Comparison of ENCODE assay signal across 20 mouse cellular contexts in genomic region chr15:83093687-83094086, GRCm38 (mm10). TPM values are rescaled to one million over a fixed set of nuclear protein-coding genes. Genes with fewer than 3 reads are reported as not detected.
DNase-seq lines count a peak whose midpoint lies in the region; ATAC-seq lines count a peak whose summit lies in the region.
"Had no signal": no experiment of that assay in that cellular context is flagged by ENCODE, and none has a peak within 500 bp of the region (broad histone marks: within the 10 kb centered on the region; RNA-seq: fewer than 3 reads in every experiment).

No protein-coding gene starts in this region.

- 77% methylated on average over 2 of the region's 2 CpGs for WGBS in heart, embryonic 12.5 days
- 75% methylated on average over 2 of the region's 2 CpGs for whole genome bisulfite sequencing in intestine, embryonic 15.5 days

- ATAC-seq in heart, embryonic 12.5 days (ENCODE audit: insufficient number of reproducible peaks, low FRiP score) = no peak
- no peak for ATAC-seq in intestine, embryonic 15.5 days
- ATAC-seq: forebrain, postnatal 0 days had no signal

- H3K9me3 ChIP-seq in heart, embryonic 12.5 days (replicated peaks) = no peaks in the 10 kb centered on the region
- no peaks in the 10 kb centered on the region for H3K9me3 ChIP-seq in intestine, embryonic 15.5 days
- H3K9me3 ChIP-seq: G1E; hindbrain, embryonic 12.5 days; limb, embryonic 13.5 days; liver, embryonic 13.5 days had no signal

- H3K4me3 ChIP-seq in heart, embryonic 12.5 days = no peak overlapping the region
- H3K4me3 ChIP-seq in intestine, embryonic 15.5 days (replicated peaks) = no peak overlapping the region
- H3K4me3 ChIP-seq: hindbrain, embryonic 12.5 days; layer of hippocampus, adult 2 months; limb, embryonic 13.5 days; liver, embryonic 13.5 days had no signal

- no peak overlapping the region for H3K27ac ChIP-seq in heart, embryonic 12.5 days (ENCODE audit: poor library complexity, severe bottlenecking)
- H3K27ac ChIP-seq in intestine, embryonic 15.5 days = no peak overlapping the region
- H3K27ac ChIP-seq: hindbrain, embryonic 12.5 days; layer of hippocampus, adult 2 months; limb, embryonic 13.5 days; liver, embryonic 13.5 days had no signal

- peaks cover 13% of the 10 kb centered on the region for H3K4me1 ChIP-seq in heart, embryonic 12.5 days (replicated peaks)
- peaks cover 4% of the 10 kb centered on the region for H3K4me1 ChIP-seq in intestine, embryonic 15.5 days (replicated peaks)

- H3K27me3 ChIP-seq in heart, embryonic 12.5 days (replicated peaks) = peaks cover 17% of the 10 kb centered on the region
- H3K27me3 ChIP-seq in intestine, embryonic 15.5 days (replicated peaks) = no peaks in the 10 kb centered on the region; the same call in 1 of the 2 replicates

- intact Hi-C loops in heart, postnatal 36 days (cut with DNase I) = no loop called here

- no peaks in the 10 kb centered on the region for H3K36me3 ChIP-seq in heart, embryonic 12.5 days
- no peaks in the 10 kb centered on the region for H3K36me3 ChIP-seq in intestine, embryonic 15.5 days
- H3K36me3 ChIP-seq: G1E; hindbrain, embryonic 12.5 days; limb, embryonic 13.5 days; liver, embryonic 13.5 days had no signal

- no peak overlapping the region for H3K4me2 ChIP-seq in heart, embryonic 12.5 days
- H3K4me2 ChIP-seq in intestine, embryonic 15.5 days (replicated peaks) = no peak overlapping the region
- H3K4me2 ChIP-seq: hindbrain, embryonic 12.5 days; limb, embryonic 13.5 days; liver, embryonic 13.5 days; midbrain, embryonic 11.5 days had no signal

- peak; percentile 56 for DNase-seq in adrenal gland, postnatal 14 days
- no peak for DNase-seq in adrenal gland, postnatal 4 days (ENCODE audit: low spot score in 2 of 2)
- DNase-seq in heart, postnatal 36 days = peak; percentile 42 to 49
- peak; percentile 96 for DNase-seq in gonadal fat pad, adult 2 months (ENCODE audit: low read depth)
- DNase-seq in ovary, postnatal 14 days (ENCODE audit: low spot score) = no peak
- DNase-seq: cerebellum, adult 9-11 months; forebrain, postnatal 0 days; kidney, adult 8-10 months; kidney, postnatal 14 days; layer of hippocampus, postnatal 36 days; liver, embryonic 13.5 days; right cerebral cortex, postnatal 4 days; thymus, postnatal 25 days had no signal

- no peak overlapping the region for H3K9ac ChIP-seq in heart, embryonic 12.5 days
- H3K9ac ChIP-seq in intestine, embryonic 15.5 days = no peak overlapping the region
- H3K9ac ChIP-seq: forebrain, postnatal 0 days; hindbrain, embryonic 12.5 days; limb, embryonic 13.5 days; liver, embryonic 13.5 days had no signal

RNA-seq across cellular contexts. Expression of gene Serhl, which starts 4.4 kb away (rescaled TPM):
- 53.8 and 63.2 TPM in 2 replicates for total RNA-seq in adrenal gland, postnatal 14 days (2021)
- 10 to 100 TPM; 71.4 to 76.7 TPM for total RNA-seq in adrenal gland, postnatal 4 days (2021)
- 10 to 100 TPM; 43.6 to 46.5 TPM for total RNA-seq in heart, postnatal 36 days (2021)
- 58.9 and 68.8 TPM in 2 replicates for polyA plus RNA-seq in heart, embryonic 12.5 days (2016; fragmentation: Nextera tagmentation; extraction: Ambion mirVana)
- polyA plus RNA-seq in gonadal fat pad, adult 2 months (2012; rRNA removed) = 83.4 and 115 TPM in 2 replicates
- polyA plus RNA-seq in intestine, embryonic 15.5 days (2015; fragmentation: Nextera tagmentation; extraction: Ambion mirVana) = 56.3 and 61.7 TPM in 2 replicates

RNA-seq across cellular contexts. Expression of gene Rrp7a, which starts 28.9 kb away (rescaled TPM):
- total RNA-seq in adrenal gland, postnatal 14 days (2021) = 95.0 and 99.4 TPM in 2 replicates
- 100 to 1,000 TPM; 105 to 108 TPM for total RNA-seq in adrenal gland, postnatal 4 days (2021)
- total RNA-seq in heart, postnatal 36 days (2021) = 10 to 100 TPM; 42.3 to 42.8 TPM
- polyA plus RNA-seq in heart, embryonic 12.5 days (2016; fragmentation: Nextera tagmentation; extraction: Ambion mirVana) = 39.3 and 44.8 TPM in 2 replicates
- polyA plus RNA-seq in gonadal fat pad, adult 2 months (2012; rRNA removed) = 92.7 and 96.7 TPM in 2 replicates
- 64.0 and 66.7 TPM in 2 replicates for polyA plus RNA-seq in intestine, embryonic 15.5 days (2015; fragmentation: Nextera tagmentation; extraction: Ambion mirVana)

RNA-seq across cellular contexts. Expression of gene Poldip3, which starts 55.5 kb away (rescaled TPM):
- total RNA-seq in adrenal gland, postnatal 14 days (2021) = 87.6 and 97.0 TPM in 2 replicates
- total RNA-seq in adrenal gland, postnatal 4 days (2021) = 100 to 1,000 TPM; 148 to 152 TPM
- total RNA-seq in heart, postnatal 36 days (2021) = 10 to 100 TPM; 26.6 to 29.1 TPM
- polyA plus RNA-seq in heart, embryonic 12.5 days (2016; fragmentation: Nextera tagmentation; extraction: Ambion mirVana) = 89.1 and 90.7 TPM in 2 replicates
- 56.9 and 73.0 TPM in 2 replicates for polyA plus RNA-seq in gonadal fat pad, adult 2 months (2012; rRNA removed)
- 108 and 109 TPM in 2 replicates for polyA plus RNA-seq in intestine, embryonic 15.5 days (2015; fragmentation: Nextera tagmentation; extraction: Ambion mirVana)

Comparison
In these comparisons a context has a peak if more than half of its experiments do, and no peak if none do; other contexts are left out.
1. DNase-seq: peak in adrenal gland, postnatal 14 days (single experiment), heart, postnatal 36 days (2 of 2) and gonadal fat pad, adult 2 months (single experiment); none in adrenal gland, postnatal 4 days (0 of 2) and ovary, postnatal 14 days (single experiment).